ENCODE assay signal across 8 mouse cellular contexts in genomic region chr3:52105156-52105555, GRCm38 (mm10). TPM values are rescaled to one million over a fixed set of nuclear protein-coding genes. Genes with fewer than 3 reads are reported as not detected.
DNase-seq lines count a peak whose midpoint lies in the region; ATAC-seq and TF ChIP-seq lines count a peak whose summit lies in the region.

No protein-coding gene starts in this region.

- intact Hi-C loops in heart, postnatal 10 days (cut with DNase I): loop anchor here (1.0 to 10.0 kb wide), 5 partner anchors 76 to 620 kb away; partner anchors contain the start of gene Rab33b

- H3K9me3 ChIP-seq in heart, embryonic 12.5 days (replicated peaks): no peaks in the 10 kb centered on the region
- no peaks in the 10 kb centered on the region; the same call in 1 of the 2 replicates for H3K9me3 ChIP-seq in midbrain, embryonic 10.5 days (replicated peaks)

- no peak overlapping the region for H3ac ChIP-seq in C2C12 (ENCODE audit: control insufficient read depth, insufficient read length, low read depth)

- H3K79me3 ChIP-seq in C2C12 (ENCODE audit: low read depth): peaks cover 9% of the 10 kb centered on the region

- H3K79me2 ChIP-seq in C2C12 (ENCODE audit: control insufficient read depth, insufficient read depth): peaks cover 33% of the 10 kb centered on the region

- H3K27ac ChIP-seq in heart, embryonic 12.5 days (ENCODE audit: poor library complexity, severe bottlenecking): peak overlapping the region; percentile 87
- no peak overlapping the region for H3K27ac ChIP-seq in cortical plate, adult 2 months (ENCODE audit: insufficient read depth, low read length)
- H3K27ac ChIP-seq in midbrain, embryonic 10.5 days (replicated peaks): peak overlapping the region; percentile 99

- ATAC-seq in heart, embryonic 12.5 days (ENCODE audit: insufficient number of reproducible peaks, low FRiP score): no peak
- no peak for ATAC-seq in granulocyte monocyte progenitor cell, adult 5-6 weeks (replicated peaks; ENCODE audit: poor library complexity, severe bottlenecking)

- no peak for DNase-seq in heart, postnatal 10 days
- peak; percentile 42 for DNase-seq in hindlimb bud, embryonic 11.5 days (ENCODE audit: extremely low spot score, low read depth, low spot score)
- DNase-seq in midbrain, embryonic 10.5 days (ENCODE audit: low spot score): no peak
- DNase-seq in adrenal gland, adult 8-10 months: no peak

- peak overlapping the region; percentile 89 for H3K4me3 ChIP-seq in heart, embryonic 12.5 days
- H3K4me3 ChIP-seq in C2C12 (ENCODE audit: insufficient read depth, poor library complexity, severe bottlenecking): peak overlapping the region; percentile 64
- H3K4me3 ChIP-seq in cortical plate, adult 2 months (ENCODE audit: insufficient read depth, low read length): peak overlapping the region; percentile 88; the same call in 1 of the 2 replicates
- H3K4me3 ChIP-seq in midbrain, embryonic 10.5 days: peak overlapping the region; percentile 91

- peaks cover 4% of the 10 kb centered on the region; the same call in 1 of the 2 replicates for H3K4me1 ChIP-seq in heart, embryonic 12.5 days (replicated peaks)
- peaks cover 2% of the 10 kb centered on the region; the same call in 1 of the 2 replicates for H3K4me1 ChIP-seq in cortical plate, adult 2 months (ENCODE audit: control insufficient read depth, insufficient read depth, low read length)
- H3K4me1 ChIP-seq in midbrain, embryonic 10.5 days: peaks cover 26% of the 10 kb centered on the region

- H3K9ac ChIP-seq in heart, embryonic 12.5 days: peak overlapping the region; percentile 95

- TF ChIP-seq POLR2A in cortical plate, adult 2 months (IDR thresholded peaks at IDR 0.05; ENCODE audit: extremely low read depth, insufficient read depth, low read length): no peak

- no peak for TF ChIP-seq CTCF in C2C12 (IDR thresholded peaks at IDR 0.05; ENCODE audit: control insufficient read depth, insufficient read depth, insufficient read length)
- TF ChIP-seq CTCF in cortical plate, adult 2 months (IDR thresholded peaks at IDR 0.05; ENCODE audit: extremely low read depth, insufficient read depth, low read length): no peak

- H3K27me3 ChIP-seq in heart, embryonic 12.5 days (replicated peaks): no peaks in the 10 kb centered on the region
- no peaks in the 10 kb centered on the region for H3K27me3 ChIP-seq in C2C12 (ENCODE audit: control insufficient read depth, insufficient read depth, insufficient read length)
- H3K27me3 ChIP-seq in midbrain, embryonic 10.5 days (ENCODE audit: low read depth, poor library complexity, severe bottlenecking): no peaks in the 10 kb centered on the region

- under 1% methylated on average over 16 of the region's 20 CpGs for whole genome bisulfite sequencing in heart, embryonic 12.5 days
- WGBS in midbrain, embryonic 10.5 days: under 1% methylated on average over 18 of the region's 20 CpGs

- H3K4me2 ChIP-seq in heart, embryonic 12.5 days: peak overlapping the region; percentile 97

- no peaks in the 10 kb centered on the region for H3K36me3 ChIP-seq in heart, embryonic 12.5 days
- H3K36me3 ChIP-seq in C2C12 (ENCODE audit: control insufficient read depth, insufficient read depth): no peaks in the 10 kb centered on the region
- H3K36me3 ChIP-seq in midbrain, embryonic 10.5 days: no peaks in the 10 kb centered on the region

TF ChIP-seq in C2C12, 6 proteins besides CTCF, POLR2A, EP300 and RAD21:
- TF ChIP-seq USF1 (IDR thresholded peaks at IDR 0.05; ENCODE audit: low read depth) (no peak), MYOG (IDR thresholded peaks at IDR 0.05; ENCODE audit: control insufficient read depth, extremely low read depth, insufficient read length) (no peak), MYOD1 (IDR thresholded peaks at IDR 0.05; ENCODE audit: control insufficient read depth, insufficient read length, low read depth) (no peak), MAX (IDR thresholded peaks at IDR 0.05) (no peak), FOSL1 (IDR thresholded peaks at IDR 0.05; ENCODE audit: insufficient read depth, low read length, poor library complexity, severe bottlenecking) (no peak), CEBPB (IDR thresholded peaks at IDR 0.05; ENCODE audit: low read depth) (no peak)

RNA-seq across cellular contexts. Expression of gene Maml3, which starts 0.3 kb away (rescaled TPM):
- 2.6 and 3.0 TPM in 2 replicates for polyA plus RNA-seq in heart, embryonic 12.5 days (2016; fragmentation: Nextera tagmentation; extraction: Ambion mirVana)
- total RNA-seq in heart, postnatal 10 days (2021): 1 to 10 TPM; 5.4 to 5.6 TPM
- polyA plus RNA-seq in C2C12 (2012; fragmentation: generic; extraction: Trizol): 2.2 TPM
- polyA plus RNA-seq in cortical plate, adult 2 months (2012; rRNA removed): 2.4 and 2.7 TPM in 2 replicates
- polyA plus RNA-seq in midbrain, embryonic 10.5 days (2016; fragmentation: Nextera tagmentation; extraction: Ambion mirVana): 5.4 and 6.8 TPM in 2 replicates
- 10 to 100 TPM in 2 of 4 experiments, 1 to 10 TPM in 2; 6.2 to 15.8 (median 10.0) TPM for total RNA-seq in adrenal gland, adult 8-10 months (2022)
- 12.3 and 16.3 TPM in 2 replicates for total RNA-seq in granulocyte monocyte progenitor cell, adult 5-6 weeks (2014; fragmentation: Nextera tagmentation)
- 4.7 and 4.9 TPM in 2 replicates for total RNA-seq in granulocyte monocyte progenitor cell, adult 5-6 weeks (2017)
